Mouse (Mus musculus): ENCODE data around the gene Picalm. TPM values are rescaled to one million over a fixed set of nuclear protein-coding genes. Genes with fewer than 3 reads are reported as not detected.
A peak's percentile ranks its signal among the peaks of the same experiment; 100 is the strongest.

The Picalm gene
- polyA plus RNA-seq (2015; fragmentation: Nextera tagmentation; extraction: Ambion mirVana): 51.1 and 58.4 TPM in 2 replicates

GRCm38 (mm10) chr7:90129732-90130392 lies at the start of gene Picalm:
Gene Picalm, plus strand, starts transcription at chr7:90130213.
- Histone ChIP-seq H3K36me3 (no peaks in the 10 kb centered on the region), H3K27me3 (no peaks in the 10 kb centered on the region), H3K9ac (peak within 1 kb of the TSS; percentile 99), H3K4me2 (peak within 1 kb of the TSS; percentile 87), H3K4me3 (replicated peaks) (peak within 1 kb of the TSS; percentile 98), H3K27ac (peak within 1 kb of the TSS; percentile 99), H3K4me1 (replicated peaks) (peaks cover 44% of the 10 kb centered on the region), H3K9me3 (replicated peaks) (no peaks in the 10 kb centered on the region)
- peak; percentile 89 for ATAC-seq (ENCODE audit: low read depth)
- WGBS (ENCODE audit: insufficient replicate concordance): under 1% methylated on average over 68 of the region's 72 CpGs
- DNase-seq: peak; percentile 96

GRCm38 (mm10) chr7:90083799-90084198 lies 46.2 kb upstream of the Picalm start:
- Histone ChIP-seq H3K4me2 (peak overlapping the region; percentile 52), H3K9ac (peak overlapping the region; percentile 49), H3K27ac (peak overlapping the region; percentile 96), H3K4me3 (replicated peaks) (no peak overlapping the region), H3K4me1 (replicated peaks) (peaks cover 68% of the 10 kb centered on the region), H3K9me3 (replicated peaks) (no peaks in the 10 kb centered on the region), H3K27me3 (no peaks in the 10 kb centered on the region), H3K36me3 (no peaks in the 10 kb centered on the region)
- DNase-seq: no peak
- WGBS (ENCODE audit: insufficient replicate concordance): 36% methylated on average over 7 of the region's 7 CpGs
- ATAC-seq (ENCODE audit: low read depth): peak; percentile 73

- peak overlapping the region; percentile 96 for H3K27ac ChIP-seq
- DNase-seq: no peak
- peaks cover 61% of the 10 kb centered on the region for H3K4me1 ChIP-seq (replicated peaks)
Observed at GRCm38 (mm10) chr7:90084531-90084930, 45.5 kb upstream of the Picalm start.

GRCm38 (mm10) chr7:90085713-90086112 lies 44.3 kb upstream of the Picalm start:
- Histone ChIP-seq H3K9ac (no peak overlapping the region), H3K9me3 (replicated peaks) (no peaks in the 10 kb centered on the region), H3K4me3 (replicated peaks) (no peak overlapping the region), H3K36me3 (no peaks in the 10 kb centered on the region), H3K27ac (peak overlapping the region; percentile 96; the same call in 1 of the 2 replicates), H3K27me3 (no peaks in the 10 kb centered on the region), H3K4me2 (no peak overlapping the region), H3K4me1 (replicated peaks) (peaks cover 50% of the 10 kb centered on the region)
- WGBS (ENCODE audit: insufficient replicate concordance): 56% methylated on average over 1 of the region's 1 CpGs
- DNase-seq: no peak
- no peak for ATAC-seq (ENCODE audit: low read depth)

More at GRCm38 (mm10) chr7:90084531-90084930, 45.5 kb upstream of the Picalm start:
- no peaks in the 10 kb centered on the region for H3K9me3 ChIP-seq (replicated peaks)
- no peaks in the 10 kb centered on the region for H3K36me3 ChIP-seq
- no peak overlapping the region for H3K9ac ChIP-seq
- no peaks in the 10 kb centered on the region for H3K27me3 ChIP-seq
- no peak overlapping the region for H3K4me3 ChIP-seq (replicated peaks)
- ATAC-seq (ENCODE audit: low read depth): no peak
- H3K4me2 ChIP-seq: no peak overlapping the region

DNA sequence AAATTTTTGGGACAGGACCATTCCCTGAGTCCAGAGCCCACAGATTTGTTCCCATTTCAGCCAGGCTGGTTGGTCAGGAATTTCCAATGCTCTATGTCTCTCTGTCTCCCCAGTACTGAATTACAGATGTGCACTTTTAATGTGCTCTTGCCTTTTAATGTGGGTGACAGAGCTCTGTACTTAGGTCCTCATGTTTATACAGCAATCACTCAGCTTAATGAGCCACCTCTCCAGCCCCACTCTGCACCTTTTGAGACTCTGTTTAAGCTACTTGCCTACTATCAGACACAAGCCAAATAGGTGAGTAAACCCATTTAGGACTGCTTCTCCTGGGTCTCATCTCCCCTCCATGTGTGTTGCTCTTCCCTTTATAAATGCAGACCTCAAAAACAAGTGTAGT lies 43.2 kb upstream of the Picalm start:
- DNase-seq: no peak
- no peak for ATAC-seq (ENCODE audit: low read depth)
- H3K27me3 ChIP-seq: no peaks in the 10 kb centered on the region
- H3K4me3 ChIP-seq (replicated peaks): no peak overlapping the region
- peak overlapping the region; percentile 47; the same call in 1 of the 2 replicates for H3K27ac ChIP-seq
- no peak overlapping the region for H3K4me2 ChIP-seq
- no peak overlapping the region for H3K9ac ChIP-seq
- H3K9me3 ChIP-seq (replicated peaks): no peaks in the 10 kb centered on the region
- peaks cover 44% of the 10 kb centered on the region for H3K4me1 ChIP-seq (replicated peaks)
- H3K36me3 ChIP-seq: no peaks in the 10 kb centered on the region

GRCm38 (mm10) chr7:90090996-90091395 lies 39.0 kb upstream of the Picalm start:
- WGBS (ENCODE audit: insufficient replicate concordance): 77% methylated on average over 4 of the region's 4 CpGs
- Histone ChIP-seq H3K4me2 (no peak overlapping the region), H3K9ac (no peak overlapping the region), H3K27ac (no peak overlapping the region), H3K27me3 (no peaks in the 10 kb centered on the region), H3K4me1 (replicated peaks) (peaks cover 16% of the 10 kb centered on the region), H3K9me3 (replicated peaks) (no peaks in the 10 kb centered on the region), H3K36me3 (no peaks in the 10 kb centered on the region), H3K4me3 (replicated peaks) (no peak overlapping the region)
- ATAC-seq (ENCODE audit: low read depth): no peak
- DNase-seq: no peak

DNA sequence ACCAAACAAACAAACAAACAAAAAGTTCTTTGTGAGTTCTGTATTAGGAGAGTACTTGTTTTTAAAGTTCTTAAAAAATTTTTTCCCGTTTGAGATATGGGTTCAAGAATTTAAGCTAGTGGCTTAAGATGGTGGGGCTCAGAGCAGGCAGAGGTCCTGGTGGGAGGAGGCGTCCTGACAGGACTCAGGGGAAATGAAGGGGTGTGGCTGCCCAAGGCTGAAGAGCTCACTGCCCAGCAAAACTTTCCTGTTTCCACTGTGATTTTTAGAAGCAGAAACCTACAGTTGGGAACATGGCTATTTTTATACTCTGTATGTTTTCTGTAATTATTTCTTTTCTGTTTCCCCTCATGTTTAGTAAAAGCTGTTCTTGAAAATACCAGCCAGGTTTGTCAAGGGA lies 38.3 kb upstream of the Picalm start:
- no peaks in the 10 kb centered on the region for H3K9me3 ChIP-seq (replicated peaks)
- H3K4me3 ChIP-seq (replicated peaks): no peak overlapping the region
- 18% methylated on average over 2 of the region's 2 CpGs for WGBS (ENCODE audit: insufficient replicate concordance)
- no peaks in the 10 kb centered on the region for H3K36me3 ChIP-seq
- no peak overlapping the region for H3K4me2 ChIP-seq
- ATAC-seq (ENCODE audit: low read depth) (peak; percentile 39; the same call in 1 of the 2 replicates), DNase-seq (no peak)
- H3K4me1 ChIP-seq (replicated peaks): peaks cover 13% of the 10 kb centered on the region
- no peak overlapping the region for H3K27ac ChIP-seq
- no peak overlapping the region for H3K9ac ChIP-seq
- no peaks in the 10 kb centered on the region for H3K27me3 ChIP-seq

- H3K4me3 ChIP-seq (replicated peaks): no peak overlapping the region
- whole genome bisulfite sequencing (ENCODE audit: insufficient replicate concordance): 84% methylated on average over 8 of the region's 8 CpGs
- H3K36me3 ChIP-seq: no peaks in the 10 kb centered on the region
- no peak overlapping the region for H3K4me2 ChIP-seq
- peaks cover 14% of the 10 kb centered on the region for H3K4me1 ChIP-seq (replicated peaks)
- H3K27ac ChIP-seq: no peak overlapping the region
- H3K9me3 ChIP-seq (replicated peaks): no peaks in the 10 kb centered on the region
- H3K9ac ChIP-seq: no peak overlapping the region
- no peaks in the 10 kb centered on the region for H3K27me3 ChIP-seq
- DNase-seq (no peak), ATAC-seq (ENCODE audit: low read depth) (no peak)
Observed at GRCm38 (mm10) chr7:90092452-90093450, 37.3 kb upstream of the Picalm start.

DNA sequence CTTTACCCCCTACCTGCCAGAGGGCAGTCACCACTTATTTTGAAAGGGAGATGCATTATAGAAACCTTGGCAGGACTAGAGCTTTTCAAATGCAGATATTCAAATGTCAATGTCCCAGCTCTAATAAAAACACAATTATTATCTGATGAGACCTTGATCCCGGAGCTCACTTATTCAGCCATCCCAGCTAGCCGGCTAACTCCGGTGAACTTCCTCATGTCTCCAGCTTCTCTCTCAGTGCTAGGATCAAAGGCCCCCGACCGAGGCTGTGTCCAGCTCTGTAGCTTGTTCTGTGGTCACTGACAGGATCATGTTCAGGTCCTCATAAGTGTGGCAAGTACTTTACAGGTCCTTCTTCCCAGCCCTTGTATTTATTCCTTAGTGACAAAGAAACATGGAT lies 34.9 kb upstream of the Picalm start:
- WGBS (ENCODE audit: insufficient replicate concordance): 82% methylated on average over 5 of the region's 5 CpGs
- Histone ChIP-seq H3K4me3 (replicated peaks) (no peak overlapping the region), H3K4me1 (replicated peaks) (peaks cover 34% of the 10 kb centered on the region), H3K9ac (no peak overlapping the region), H3K9me3 (replicated peaks) (no peaks in the 10 kb centered on the region), H3K36me3 (no peaks in the 10 kb centered on the region), H3K27me3 (no peaks in the 10 kb centered on the region), H3K4me2 (no peak overlapping the region), H3K27ac (no peak overlapping the region)
- no peak for ATAC-seq (ENCODE audit: low read depth)
- DNase-seq: no peak

- Histone ChIP-seq H3K27ac (no peak overlapping the region), H3K9ac (no peak overlapping the region), H3K4me2 (no peak overlapping the region), H3K36me3 (no peaks in the 10 kb centered on the region), H3K4me3 (replicated peaks) (no peak overlapping the region), H3K9me3 (replicated peaks) (no peaks in the 10 kb centered on the region), H3K4me1 (replicated peaks) (peaks cover 36% of the 10 kb centered on the region), H3K27me3 (no peaks in the 10 kb centered on the region)
- 80% methylated on average over 6 of the region's 6 CpGs for WGBS (ENCODE audit: insufficient replicate concordance)
- ATAC-seq (ENCODE audit: low read depth): no peak
- no peak for DNase-seq
Observed at GRCm38 (mm10) chr7:90095766-90096372, 34.1 kb upstream of the Picalm start.

- H3K27me3 ChIP-seq: no peaks in the 10 kb centered on the region
- H3K9ac ChIP-seq: no peak overlapping the region
- H3K4me1 ChIP-seq (replicated peaks): peaks cover 41% of the 10 kb centered on the region
- WGBS (ENCODE audit: insufficient replicate concordance): 50% methylated on average over 2 of the region's 2 CpGs
- no peak for DNase-seq
- no peak overlapping the region for H3K4me3 ChIP-seq (replicated peaks)
- no peak overlapping the region for H3K27ac ChIP-seq
- no peaks in the 10 kb centered on the region for H3K36me3 ChIP-seq
- no peaks in the 10 kb centered on the region for H3K9me3 ChIP-seq (replicated peaks)
- no peak overlapping the region for H3K4me2 ChIP-seq
- no peak for ATAC-seq (ENCODE audit: low read depth)
Observed at GRCm38 (mm10) chr7:90096609-90097008, 33.4 kb upstream of the Picalm start.
